Mouse (Mus musculus): ENCODE data around the gene Adamts6.
A peak's percentile ranks its signal among the peaks of the same experiment; 100 is the strongest.

Gene Adamts6

DNA sequence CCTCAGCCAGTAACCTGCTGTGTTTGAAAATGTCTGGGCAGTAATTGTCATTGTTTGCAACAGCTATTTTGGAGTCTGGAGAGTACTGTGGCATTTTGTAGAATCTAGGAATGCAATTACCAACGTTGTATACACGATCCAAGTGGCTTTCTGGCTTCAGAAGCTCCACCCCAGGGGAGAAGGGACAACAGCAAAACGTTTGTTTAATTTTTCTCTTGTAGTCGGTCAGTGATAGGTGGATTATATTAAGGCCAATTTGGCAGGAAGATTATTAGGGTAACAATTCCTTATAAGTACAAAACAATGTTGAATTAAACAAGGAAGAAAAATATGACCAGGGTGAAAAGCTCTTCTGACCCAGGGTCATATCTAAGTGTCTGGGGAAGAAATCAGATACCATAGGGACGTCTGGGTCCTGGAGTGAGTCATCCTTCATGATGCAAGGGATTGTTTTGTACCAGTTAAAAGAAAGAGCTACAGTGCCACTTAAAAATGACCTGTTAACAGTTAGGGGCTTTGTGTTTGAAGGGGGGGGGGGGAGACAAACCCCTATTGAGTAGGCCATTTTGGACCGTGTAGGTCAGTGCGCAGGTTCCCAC is 229.2 kb downstream of the Adamts6 start:
- no peak for DNase-seq (ENCODE audit: low spot score)

GRCm38 (mm10) chr13:104517638-104518311 is 230.1 kb downstream of the Adamts6 start:
- DNase-seq (ENCODE audit: low spot score) = no peak

GRCm38 (mm10) chr13:104518312-104519005 is 230.8 kb downstream of the Adamts6 start:
- peak; percentile 86 for DNase-seq (ENCODE audit: low spot score)

DNA sequence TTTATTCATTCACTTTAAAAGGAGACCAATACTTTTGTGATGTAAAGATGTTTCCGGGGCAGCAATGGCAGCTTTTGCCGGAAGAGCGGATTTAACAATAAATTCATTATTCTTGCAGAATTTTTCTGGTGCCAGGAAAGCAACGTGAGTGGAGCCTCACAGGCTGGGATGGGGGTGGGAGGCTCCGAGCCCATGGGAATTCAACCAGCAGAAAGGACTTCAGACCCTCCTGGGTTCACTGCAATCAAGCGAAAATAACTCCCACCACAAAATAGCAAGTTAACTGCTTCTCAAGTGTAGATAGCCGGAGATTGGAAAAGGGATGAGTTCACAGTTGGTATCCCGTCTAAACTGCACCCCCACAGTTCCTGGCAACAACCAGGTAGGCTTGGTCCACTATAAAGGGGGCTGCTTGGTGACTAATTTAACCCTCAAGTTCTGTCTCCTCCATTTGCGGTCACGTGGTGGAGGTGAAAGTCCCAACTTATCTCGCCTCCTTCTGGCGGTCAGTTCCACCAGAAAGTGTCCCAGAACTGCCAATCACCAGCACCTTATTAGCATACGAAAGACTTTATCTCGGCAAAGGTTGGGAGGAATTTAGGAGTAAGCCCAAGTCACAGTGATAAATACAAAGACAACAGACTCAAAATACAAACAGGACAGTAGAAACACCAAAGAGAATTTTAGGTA is 231.5 kb downstream of the Adamts6 start:
- DNase-seq (ENCODE audit: low spot score) = no peak

GRCm38 (mm10) chr13:104519981-104520380 is 232.3 kb downstream of the Adamts6 start:
- DNase-seq (ENCODE audit: low spot score) = no peak

DNA sequence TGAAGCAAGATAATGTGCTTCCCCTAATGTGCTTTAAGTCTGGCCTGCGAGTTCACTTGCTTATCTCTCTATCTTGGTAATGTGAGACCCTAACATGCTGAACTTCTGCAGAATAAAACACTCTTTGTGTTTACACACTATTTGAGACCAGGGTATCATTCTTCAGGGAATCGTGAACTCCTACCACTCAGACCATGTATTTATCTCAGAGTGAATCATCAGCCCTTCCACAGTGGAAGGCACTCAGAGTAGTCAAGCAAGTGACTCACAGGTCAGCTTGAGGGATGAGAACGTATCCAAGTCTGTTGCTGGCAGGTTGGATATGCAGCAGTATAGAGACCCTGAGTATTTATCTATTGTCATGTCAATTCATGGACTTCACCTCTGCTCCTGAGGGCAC is 232.8 kb downstream of the Adamts6 start:
- no peak for DNase-seq (ENCODE audit: low spot score)

DNA sequence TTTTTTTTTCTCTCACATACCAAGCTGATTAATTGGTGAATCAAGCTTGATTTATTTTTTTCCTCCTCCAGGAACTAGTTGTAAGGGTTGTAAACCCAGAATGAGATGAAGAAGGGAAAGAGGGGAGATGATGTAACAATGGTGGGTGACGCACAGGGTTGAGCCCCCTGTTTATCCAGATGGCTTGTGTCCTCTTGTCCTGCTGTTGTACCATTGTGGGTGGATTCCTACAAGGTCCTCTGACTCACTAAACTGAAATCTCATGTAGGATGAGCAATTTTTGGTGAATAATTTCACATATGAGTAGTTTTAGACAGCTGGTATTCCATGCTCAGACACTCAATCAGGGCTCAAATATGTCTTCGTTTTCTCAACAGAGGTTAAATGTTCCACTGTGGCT is 233.9 kb downstream of the Adamts6 start:
- DNase-seq (ENCODE audit: low spot score) = no peak

DNA sequence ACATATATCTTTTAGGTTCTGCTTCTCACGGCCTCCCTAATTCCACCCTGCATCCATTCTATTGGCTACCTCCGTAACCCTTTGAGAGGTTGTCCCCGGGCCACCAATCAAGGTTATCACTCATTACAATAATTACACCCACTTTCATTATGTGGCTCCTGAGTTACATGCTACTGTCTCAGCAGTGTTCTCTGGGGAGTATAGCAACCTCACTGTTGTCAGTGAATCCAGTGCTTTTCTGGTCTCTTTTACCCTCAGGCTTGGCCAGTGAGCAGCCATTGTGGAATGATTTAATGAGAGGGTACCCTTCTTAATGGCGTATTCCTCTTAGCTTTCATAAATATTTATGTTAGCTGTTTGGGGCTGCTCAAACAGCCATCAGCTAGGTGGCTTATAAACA is 238.0 kb downstream of the Adamts6 start:
- DNase-seq (ENCODE audit: low spot score) = no peak

DNA sequence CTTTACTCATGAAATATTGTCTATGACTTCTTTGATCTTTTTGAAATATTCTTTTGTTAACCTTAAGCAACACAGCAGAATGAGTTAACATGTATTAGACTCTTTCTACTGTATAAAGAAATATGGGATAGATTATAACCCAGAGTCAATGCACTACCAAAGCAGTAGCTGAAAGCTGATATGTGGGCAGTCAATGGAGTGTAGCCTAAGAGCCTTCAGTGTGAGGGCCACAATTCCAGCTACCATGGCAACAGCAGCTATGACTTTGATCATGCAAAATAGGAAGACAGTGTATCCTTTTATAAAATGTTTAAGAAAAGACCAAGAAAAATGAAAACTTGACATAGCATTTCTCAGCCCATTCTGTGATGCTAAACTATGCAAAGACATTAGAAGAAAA is 241.6 kb downstream of the Adamts6 start:
- no peak for DNase-seq (ENCODE audit: low spot score)

DNA sequence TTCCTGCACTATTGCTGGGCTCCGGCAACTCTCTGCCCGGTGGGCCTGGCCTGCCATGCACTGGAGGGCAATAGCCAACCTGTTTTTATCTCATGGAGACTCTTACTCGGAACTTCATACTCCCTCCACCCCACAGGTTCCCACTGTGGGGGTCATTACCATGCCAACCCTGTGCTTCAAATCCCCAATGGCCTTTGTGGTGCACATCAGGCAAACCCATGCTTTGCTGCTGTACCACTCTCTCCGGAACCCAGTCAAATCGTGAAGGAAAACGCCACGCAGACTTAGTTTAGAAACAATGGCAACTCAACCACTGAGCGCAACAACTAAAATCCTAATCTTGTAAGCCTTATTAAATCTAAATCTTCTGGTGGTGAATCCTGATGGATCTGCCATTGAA is 244.2 kb downstream of the Adamts6 start:
- DNase-seq (ENCODE audit: low spot score) = no peak

DNA sequence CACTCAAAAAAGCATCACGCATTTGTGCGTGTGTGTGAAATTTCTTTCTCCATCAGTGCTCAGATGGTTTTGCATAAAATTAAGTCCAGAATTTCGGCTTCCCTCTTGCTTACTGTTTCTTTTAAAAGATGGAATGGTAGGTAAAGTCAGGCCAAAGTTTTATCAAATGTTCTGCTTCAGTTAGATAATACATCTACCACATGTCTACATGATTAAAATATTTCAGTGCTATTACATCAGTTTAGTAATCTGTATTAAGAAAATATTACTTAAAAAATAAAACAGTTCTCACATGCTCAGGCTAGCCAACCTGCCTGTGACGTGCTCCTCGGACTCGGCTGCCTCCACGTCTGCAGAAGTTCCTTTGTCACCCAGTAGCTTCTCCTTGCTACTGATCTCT is 245.1 kb downstream of the Adamts6 start:
- no peak for DNase-seq (ENCODE audit: low spot score)

DNA sequence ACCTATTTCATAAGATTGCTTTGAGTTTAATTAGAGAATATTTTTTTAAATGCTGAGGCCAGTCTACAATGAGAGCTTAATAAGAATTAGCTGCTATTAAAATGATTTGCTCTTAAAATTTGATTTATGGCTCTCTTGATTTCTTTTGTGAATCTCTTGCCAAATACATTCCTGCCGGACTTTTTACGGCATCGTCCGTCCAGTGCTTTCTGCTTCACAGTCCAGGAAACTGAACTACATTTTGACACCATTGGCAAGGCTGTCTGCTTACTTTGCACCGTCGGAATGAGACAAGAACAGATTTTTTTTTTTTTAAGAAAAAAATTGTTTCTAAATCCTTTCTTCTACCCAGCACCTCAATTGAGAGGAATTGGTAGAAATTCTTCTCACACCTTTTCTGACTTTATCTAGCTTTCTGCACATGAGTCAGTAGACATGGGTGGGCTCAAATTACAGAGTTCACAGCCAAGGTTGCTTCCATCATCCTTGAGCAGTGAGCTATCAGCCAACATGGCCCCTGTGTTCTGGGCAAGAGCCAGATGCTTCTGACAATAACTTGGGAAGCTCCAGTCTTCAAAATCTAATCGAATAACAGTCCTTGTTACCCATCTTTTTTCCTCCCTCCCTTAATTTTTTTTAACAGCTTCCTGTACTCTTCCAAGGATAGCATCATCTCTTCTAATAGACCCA is 246.3 kb downstream of the Adamts6 start:
- DNase-seq (ENCODE audit: low spot score) = peak; percentile 34

DNA sequence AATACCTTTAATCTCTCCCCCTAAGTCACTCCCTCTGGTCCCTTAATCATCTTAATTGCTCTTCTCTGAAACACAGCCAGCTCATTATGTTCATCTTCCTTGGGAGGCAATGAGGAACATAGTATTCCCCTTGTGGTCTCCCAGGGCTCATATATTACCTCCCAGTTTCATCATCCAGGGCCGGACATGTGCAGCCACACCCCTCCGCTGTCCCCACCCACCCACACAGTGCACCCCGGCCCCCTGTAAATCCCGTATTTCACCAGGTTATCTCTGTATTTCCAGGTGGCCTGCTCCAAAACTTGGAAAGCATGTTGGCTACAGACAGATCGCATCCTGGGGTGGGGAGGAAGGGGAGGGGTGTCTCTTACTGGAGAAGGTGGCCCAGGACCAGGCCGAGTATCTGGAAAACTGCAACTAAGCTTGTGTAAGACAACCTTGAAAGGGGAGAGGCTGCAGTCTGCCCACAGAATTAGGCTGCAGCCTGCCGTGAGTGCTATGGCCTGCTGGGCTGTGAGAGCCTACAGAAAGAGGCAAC is 253.3 kb downstream of the Adamts6 start:
- DNase-seq (ENCODE audit: low spot score) = no peak

- no peak for DNase-seq (ENCODE audit: low spot score)
These were observed 254.6 kb downstream of the Adamts6 start for GRCm38 (mm10) chr13:104542123-104542758.

GRCm38 (mm10) chr13:104542759-104543141 is 255.1 kb downstream of the Adamts6 start:
- no peak for DNase-seq (ENCODE audit: low spot score)

All from urinary bladder, postnatal 14 days (tissue).